Mouse (Mus musculus): Measurements from ENCODE around the gene Gdf7. TPM values are rescaled to one million over a fixed set of nuclear protein-coding genes. Genes with fewer than 3 reads are reported as not detected.

Gene Gdf7
- total and polyA plus RNA-seq, 3 experiments: not detected

DNA sequence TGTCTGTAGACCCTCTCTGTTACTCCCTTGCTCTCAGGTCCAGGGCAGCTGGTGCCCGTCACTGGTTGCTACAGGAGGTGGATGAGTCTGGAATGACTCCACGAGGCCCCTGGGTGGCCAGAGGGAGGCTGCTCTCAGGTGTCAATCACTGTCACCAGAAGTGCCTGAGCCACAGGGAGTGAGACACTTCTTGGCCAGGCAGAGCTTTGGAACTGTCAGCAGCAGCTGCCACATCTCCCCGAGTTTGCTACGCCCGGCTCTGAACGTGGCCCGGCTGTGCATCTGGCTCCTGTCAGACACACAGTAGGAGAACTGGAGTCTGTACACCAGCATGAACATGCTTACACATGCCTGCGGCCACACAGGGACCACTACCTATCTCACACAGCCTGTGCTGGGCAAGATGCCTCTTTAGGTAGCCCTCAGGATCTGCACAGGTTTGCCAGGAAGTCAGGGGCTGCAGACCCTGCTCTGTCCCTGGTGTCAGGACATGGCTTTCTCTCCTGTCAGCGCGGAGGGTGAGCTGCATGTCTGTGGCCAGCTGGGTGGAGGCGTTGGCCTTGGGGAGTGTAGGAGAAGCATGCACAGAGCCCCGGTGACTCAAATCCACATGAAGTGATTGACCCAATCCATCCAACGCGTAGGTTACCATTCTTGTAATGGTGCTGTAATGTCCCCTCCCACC, 29.9 kb upstream of the Gdf7 start:
- H3K4me3 ChIP-seq (ENCODE audit: low read depth, low read length): no peak overlapping the region
- no peak for DNase-seq (ENCODE audit: low spot score)
- H3K9me3 ChIP-seq (replicated peaks): no peaks in the 10 kb centered on the region
- H3K4me1 ChIP-seq (ENCODE audit: insufficient read depth, low read depth, low read length): no peaks in the 10 kb centered on the region
- no peak for TF ChIP-seq TAL1 (conservative IDR thresholded peaks at IDR 0.05; ENCODE audit: low read depth, low read length)
- TF ChIP-seq POLR2AphosphoS5 (IDR thresholded peaks at IDR 0.05; ENCODE audit: insufficient replicate concordance, low read depth, low read length): no peak
- no peak for TF ChIP-seq GATA2 (IDR thresholded peaks at IDR 0.05; ENCODE audit: borderline replicate concordance, low read depth, low read length)
- no peak for TF ChIP-seq CTCF (IDR thresholded peaks at IDR 0.05; ENCODE audit: low read depth, low read length)
- TF ChIP-seq GATA1 (IDR thresholded peaks at IDR 0.05; ENCODE audit: borderline replicate concordance, low read length): no peak
- H3K27me3 ChIP-seq (ENCODE audit: insufficient read depth, low read length): no peaks in the 10 kb centered on the region
- peaks cover 96% of the 10 kb centered on the region for H3K36me3 ChIP-seq (replicated peaks)
- no peak for ATAC-seq (ENCODE audit: extremely low read depth, insufficient number of reproducible peaks, low FRiP score, poor library complexity, severe bottlenecking)

DNA sequence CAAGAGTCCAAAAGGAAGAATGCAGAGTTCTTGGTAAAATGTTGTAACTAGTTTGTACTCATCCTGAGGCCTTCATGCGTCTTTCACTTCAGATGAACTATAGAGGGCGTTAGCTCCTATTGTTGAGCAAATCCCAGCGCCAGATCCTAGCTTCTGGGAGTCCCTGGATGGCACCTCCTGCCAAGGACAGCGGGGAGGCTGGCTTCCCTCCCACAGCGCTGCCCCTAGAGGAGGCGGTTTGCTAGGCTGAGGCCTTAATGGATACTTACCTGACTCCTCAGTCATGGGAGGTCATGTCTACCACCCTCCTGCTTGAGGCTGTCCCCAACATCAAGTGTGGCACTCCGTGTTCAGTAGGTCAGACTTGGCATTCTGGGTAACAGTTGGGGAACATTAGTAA, 27.5 kb upstream of the Gdf7 start:
- TF ChIP-seq GATA1 (IDR thresholded peaks at IDR 0.05; ENCODE audit: borderline replicate concordance, low read length): no peak
- TF ChIP-seq GATA2 (IDR thresholded peaks at IDR 0.05; ENCODE audit: borderline replicate concordance, low read depth, low read length): no peak
- TF ChIP-seq CTCF (IDR thresholded peaks at IDR 0.05; ENCODE audit: low read depth, low read length): no peak
- Histone ChIP-seq H3K27me3 (ENCODE audit: insufficient read depth, low read length) (no peaks in the 10 kb centered on the region), H3K9me3 (replicated peaks) (no peaks in the 10 kb centered on the region), H3K4me1 (ENCODE audit: insufficient read depth, low read depth, low read length) (no peaks in the 10 kb centered on the region), H3K4me3 (ENCODE audit: low read depth, low read length) (no peak overlapping the region), H3K36me3 (replicated peaks) (peaks cover 97% of the 10 kb centered on the region)
- DNase-seq (ENCODE audit: low spot score) (no peak), ATAC-seq (ENCODE audit: extremely low read depth, insufficient number of reproducible peaks, low FRiP score, poor library complexity, severe bottlenecking) (no peak)

DNA sequence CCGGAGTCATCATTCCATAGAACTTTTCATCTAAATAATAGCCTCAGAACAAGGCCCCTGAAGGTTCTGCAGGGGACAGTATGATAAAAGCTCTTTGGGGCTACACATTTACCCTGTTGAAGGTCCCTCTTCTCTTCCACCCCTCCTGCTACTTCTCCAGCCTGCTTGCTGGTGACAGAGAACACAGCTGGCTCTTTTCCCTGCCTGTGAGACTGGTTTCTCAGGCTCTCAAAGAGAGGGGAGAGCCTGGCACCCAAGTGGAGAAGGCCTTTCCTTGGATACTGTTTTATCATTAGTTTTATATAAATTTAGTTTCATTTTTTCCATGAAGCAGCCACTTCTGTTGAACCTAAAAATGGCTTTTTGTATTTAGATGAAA, 25.9 kb upstream of the Gdf7 start:
- no peak for TF ChIP-seq CTCF (IDR thresholded peaks at IDR 0.05; ENCODE audit: low read depth, low read length)
- no peak for TF ChIP-seq GATA2 (IDR thresholded peaks at IDR 0.05; ENCODE audit: borderline replicate concordance, low read depth, low read length)
- no peak for TF ChIP-seq POLR2AphosphoS5 (IDR thresholded peaks at IDR 0.05; ENCODE audit: insufficient replicate concordance, low read depth, low read length)
- TF ChIP-seq GATA1 (IDR thresholded peaks at IDR 0.05; ENCODE audit: borderline replicate concordance, low read length): no peak
- no peak for TF ChIP-seq TAL1 (conservative IDR thresholded peaks at IDR 0.05; ENCODE audit: low read depth, low read length)
- no peak for ATAC-seq (ENCODE audit: extremely low read depth, insufficient number of reproducible peaks, low FRiP score, poor library complexity, severe bottlenecking)
- H3K9me3 ChIP-seq (replicated peaks): no peaks in the 10 kb centered on the region
- H3K36me3 ChIP-seq (replicated peaks): peaks cover 98% of the 10 kb centered on the region
- no peaks in the 10 kb centered on the region for H3K4me1 ChIP-seq (ENCODE audit: insufficient read depth, low read depth, low read length)
- H3K27me3 ChIP-seq (ENCODE audit: insufficient read depth, low read length): no peaks in the 10 kb centered on the region
- H3K4me3 ChIP-seq (ENCODE audit: low read depth, low read length): no peak overlapping the region
- no peak for DNase-seq (ENCODE audit: low spot score)

DNA sequence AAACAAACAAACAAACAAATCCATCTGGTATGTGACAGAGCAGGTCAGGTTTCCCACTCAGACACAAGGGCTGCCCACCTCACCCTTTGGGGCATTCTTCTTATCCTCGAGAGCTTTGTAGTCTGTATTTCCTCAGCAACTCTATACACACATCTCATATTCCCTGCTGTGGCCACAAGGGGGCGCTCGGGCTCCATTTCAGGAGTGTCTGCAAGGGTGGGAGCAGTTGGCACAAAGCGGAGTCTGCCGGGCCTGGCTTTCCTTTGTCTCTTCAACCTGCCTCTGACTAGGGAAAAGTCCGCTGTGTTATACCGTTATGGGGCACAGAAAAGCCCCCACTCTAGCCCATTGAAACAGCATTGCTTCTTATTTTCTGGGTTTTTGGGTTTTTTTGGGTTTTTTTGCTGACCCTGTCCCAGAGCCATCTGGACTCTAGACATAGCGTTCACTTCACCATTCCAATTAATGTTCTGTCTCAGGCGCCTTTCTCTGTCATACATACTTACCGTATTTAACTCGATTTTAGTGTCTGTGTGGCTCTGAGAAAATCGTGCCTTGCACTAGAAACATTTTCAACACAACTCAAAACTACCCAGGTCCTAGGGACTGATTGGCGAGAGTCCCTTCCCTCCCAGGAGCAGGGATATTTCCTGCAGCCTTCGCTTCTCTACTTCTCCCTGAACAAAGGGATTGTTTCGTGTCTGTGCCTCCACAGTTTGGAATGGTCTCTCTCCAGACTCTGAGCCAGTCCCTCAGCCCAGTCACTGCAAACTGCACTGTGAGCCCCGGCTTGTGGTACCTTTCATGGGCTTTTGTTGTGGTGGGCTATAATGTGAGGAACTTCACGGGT, 25.3 kb upstream of the Gdf7 start:
- Histone ChIP-seq H3K36me3 (replicated peaks) (peaks cover 99% of the 10 kb centered on the region), H3K9me3 (replicated peaks) (no peaks in the 10 kb centered on the region), H3K4me3 (ENCODE audit: low read depth, low read length) (no peak overlapping the region), H3K4me1 (ENCODE audit: insufficient read depth, low read depth, low read length) (no peaks in the 10 kb centered on the region), H3K27me3 (ENCODE audit: insufficient read depth, low read length) (no peaks in the 10 kb centered on the region)
- DNase-seq (ENCODE audit: low spot score) (peak; percentile 34), ATAC-seq (ENCODE audit: extremely low read depth, insufficient number of reproducible peaks, low FRiP score, poor library complexity, severe bottlenecking) (peak; percentile 73)
- TF ChIP-seq CTCF (IDR thresholded peaks at IDR 0.05; ENCODE audit: low read depth, low read length) (no peak), POLR2AphosphoS5 (IDR thresholded peaks at IDR 0.05; ENCODE audit: insufficient replicate concordance, low read depth, low read length) (no peak), GATA1 (IDR thresholded peaks at IDR 0.05; ENCODE audit: borderline replicate concordance, low read length) (no peak), TAL1 (conservative IDR thresholded peaks at IDR 0.05; ENCODE audit: low read depth, low read length) (no peak), GATA2 (IDR thresholded peaks at IDR 0.05; ENCODE audit: borderline replicate concordance, low read depth, low read length) (no peak)

DNA sequence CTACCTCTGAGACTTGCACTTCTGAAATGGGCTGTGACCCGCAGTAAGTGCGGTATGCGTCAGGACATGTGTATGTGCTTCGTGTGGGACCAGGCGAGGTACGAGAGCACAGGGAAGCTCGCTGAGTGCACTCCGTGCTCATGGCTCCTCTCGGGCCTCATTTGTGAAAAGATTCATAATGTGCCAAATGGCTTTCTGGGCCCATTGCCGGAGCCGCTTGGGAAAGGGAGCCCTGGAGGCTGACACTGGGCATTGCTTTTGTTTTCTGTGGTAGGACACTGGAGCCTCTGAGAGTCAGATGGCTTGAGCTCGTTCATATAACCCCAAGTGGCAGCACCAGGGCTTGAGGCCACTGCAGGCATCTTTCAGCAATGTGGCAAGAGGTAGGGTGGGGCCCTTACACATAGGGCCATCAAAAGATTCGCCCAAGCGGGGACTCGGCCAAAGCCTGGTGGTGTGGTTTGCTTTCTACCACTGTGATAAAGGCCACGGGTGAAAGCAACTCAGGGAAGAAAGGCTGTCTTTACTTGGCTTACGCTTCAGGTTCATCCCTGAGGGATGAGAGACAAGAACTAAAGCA, 24.3 kb upstream of the Gdf7 start:
- H3K36me3 ChIP-seq (replicated peaks): peaks cover 99% of the 10 kb centered on the region
- no peaks in the 10 kb centered on the region for H3K27me3 ChIP-seq (ENCODE audit: insufficient read depth, low read length)
- 0 out of 2 replicates have a peak, but pooled peaks cover 4% of the 10 kb centered on the region for H3K4me1 ChIP-seq (ENCODE audit: insufficient read depth, low read depth, low read length)
- H3K9me3 ChIP-seq (replicated peaks): no peaks in the 10 kb centered on the region
- TF ChIP-seq POLR2AphosphoS5 (IDR thresholded peaks at IDR 0.05; ENCODE audit: insufficient replicate concordance, low read depth, low read length) (no peak), CTCF (IDR thresholded peaks at IDR 0.05; ENCODE audit: low read depth, low read length) (no peak), GATA2 (IDR thresholded peaks at IDR 0.05; ENCODE audit: borderline replicate concordance, low read depth, low read length) (no peak), GATA1 (IDR thresholded peaks at IDR 0.05; ENCODE audit: borderline replicate concordance, low read length) (no peak), TAL1 (conservative IDR thresholded peaks at IDR 0.05; ENCODE audit: low read depth, low read length) (no peak)
- H3K4me3 ChIP-seq (ENCODE audit: low read depth, low read length): no peak overlapping the region
- no peak for DNase-seq (ENCODE audit: low spot score)
- no peak for ATAC-seq (ENCODE audit: extremely low read depth, insufficient number of reproducible peaks, low FRiP score, poor library complexity, severe bottlenecking)
